Mouse (Mus musculus): Measurements from ENCODE around the gene Fam181a. TPM values are rescaled to one million over a fixed set of nuclear protein-coding genes. Genes with fewer than 3 reads are reported as not detected.
A peak's percentile ranks its signal among the peaks of the same experiment; 100 is the strongest.

Gene Fam181a
- polyA plus RNA-seq, 1 experiment from 2014 or later, result 4.0 TPM

- H3K36me3 ChIP-seq, result no peaks in the 10 kb centered on the region
- no peaks in the 10 kb centered on the region for H3K9me3 ChIP-seq
- peak overlapping the region; percentile 70 for H3K4me2 ChIP-seq (replicated peaks)
- peak overlapping the region; percentile 41 for H3K9ac ChIP-seq (replicated peaks)
- H3K4me1 ChIP-seq, result peaks cover 10% of the 10 kb centered on the region; the same call in 1 of the 2 replicates
- H3K27me3 ChIP-seq, result peaks cover 4% of the 10 kb centered on the region; the same call in 1 of the 2 replicates
- H3K27ac ChIP-seq (replicated peaks), result no peak overlapping the region
- peak; percentile 94 for ATAC-seq (replicated peaks)
- peak overlapping the region; percentile 45 for H3K4me3 ChIP-seq
- 8% methylated on average over 60 of the region's 60 CpGs for WGBS
Observed at GRCm38 (mm10) chr12:103325156-103325857, 14.5 kb downstream of the Fam181a start.

- Histone ChIP-seq H3K27me3 (peaks cover 4% of the 10 kb centered on the region; the same call in 1 of the 2 replicates), H3K27ac (replicated peaks) (no peak overlapping the region), H3K9ac (replicated peaks) (no peak overlapping the region), H3K4me2 (replicated peaks) (no peak overlapping the region), H3K4me1 (peaks cover 10% of the 10 kb centered on the region; the same call in 1 of the 2 replicates), H3K36me3 (no peaks in the 10 kb centered on the region), H3K4me3 (no peak overlapping the region), H3K9me3 (no peaks in the 10 kb centered on the region)
- no peak for ATAC-seq (replicated peaks)
- WGBS, result 81% methylated on average over 4 of the region's 4 CpGs
Observed at GRCm38 (mm10) chr12:103326569-103326968, 15.8 kb downstream of the Fam181a start.

GRCm38 (mm10) chr12:103327107-103327506 is 16.3 kb downstream of the Fam181a start:
- 43% methylated on average over 7 of the region's 7 CpGs for WGBS

GRCm38 (mm10) chr12:103328448-103329191 is 17.8 kb downstream of the Fam181a start:
- Histone ChIP-seq H3K4me2 (replicated peaks) (no peak overlapping the region), H3K4me3 (no peak overlapping the region), H3K27me3 (peaks cover 4% of the 10 kb centered on the region; the same call in 1 of the 2 replicates), H3K27ac (replicated peaks) (no peak overlapping the region), H3K9ac (replicated peaks) (no peak overlapping the region), H3K9me3 (no peaks in the 10 kb centered on the region), H3K36me3 (no peaks in the 10 kb centered on the region), H3K4me1 (peaks cover 10% of the 10 kb centered on the region; the same call in 1 of the 2 replicates)
- 62% methylated on average over 7 of the region's 7 CpGs for WGBS
- no peak for ATAC-seq (replicated peaks)

More at GRCm38 (mm10) chr12:103327107-103327506, 16.3 kb downstream of the Fam181a start:
- H3K4me1 ChIP-seq, result peaks cover 10% of the 10 kb centered on the region; the same call in 1 of the 2 replicates
- ATAC-seq (replicated peaks), result no peak
- H3K4me2 ChIP-seq (replicated peaks), result no peak overlapping the region
- H3K27me3 ChIP-seq, result peaks cover 4% of the 10 kb centered on the region; the same call in 1 of the 2 replicates
- no peak overlapping the region for H3K9ac ChIP-seq (replicated peaks)
- H3K27ac ChIP-seq (replicated peaks), result no peak overlapping the region
- no peaks in the 10 kb centered on the region for H3K36me3 ChIP-seq
- no peaks in the 10 kb centered on the region for H3K9me3 ChIP-seq
- no peak overlapping the region for H3K4me3 ChIP-seq

- H3K9ac ChIP-seq (replicated peaks), result no peak overlapping the region
- H3K4me3 ChIP-seq, result no peak overlapping the region
- H3K27ac ChIP-seq (replicated peaks), result no peak overlapping the region
- ATAC-seq (replicated peaks), result no peak
- 0 out of 2 replicates have a peak, but pooled peaks cover 4% of the 10 kb centered on the region for H3K4me1 ChIP-seq
- H3K9me3 ChIP-seq, result no peaks in the 10 kb centered on the region
- 69% methylated on average over 4 of the region's 4 CpGs for WGBS
- H3K27me3 ChIP-seq, result no peaks in the 10 kb centered on the region
- H3K4me2 ChIP-seq (replicated peaks), result no peak overlapping the region
- H3K36me3 ChIP-seq, result no peaks in the 10 kb centered on the region
Observed at GRCm38 (mm10) chr12:103331491-103331890, 20.7 kb downstream of the Fam181a start.

GRCm38 (mm10) chr12:103332879-103333278 is 22.1 kb downstream of the Fam181a start:
- Histone ChIP-seq H3K27me3 (no peaks in the 10 kb centered on the region), H3K4me3 (no peak overlapping the region), H3K4me2 (replicated peaks) (no peak overlapping the region), H3K9ac (replicated peaks) (no peak overlapping the region), H3K4me1 (0 out of 2 replicates have a peak, but pooled peaks cover 4% of the 10 kb centered on the region), H3K27ac (replicated peaks) (no peak overlapping the region), H3K36me3 (no peaks in the 10 kb centered on the region), H3K9me3 (no peaks in the 10 kb centered on the region)
- ATAC-seq (replicated peaks), result no peak
- WGBS, result 86% methylated on average over 2 of the region's 2 CpGs

GRCm38 (mm10) chr12:103333426-103333825 is 22.7 kb downstream of the Fam181a start:
- Histone ChIP-seq H3K27me3 (no peaks in the 10 kb centered on the region), H3K4me2 (replicated peaks) (no peak overlapping the region), H3K9me3 (no peaks in the 10 kb centered on the region), H3K36me3 (no peaks in the 10 kb centered on the region), H3K4me1 (0 out of 2 replicates have a peak, but pooled peaks cover 4% of the 10 kb centered on the region), H3K9ac (replicated peaks) (no peak overlapping the region), H3K4me3 (no peak overlapping the region), H3K27ac (replicated peaks) (no peak overlapping the region)
- no peak for ATAC-seq (replicated peaks)
- 97% methylated on average over 15 of the region's 15 CpGs for WGBS

- Histone ChIP-seq H3K9ac (replicated peaks) (no peak overlapping the region), H3K9me3 (no peaks in the 10 kb centered on the region), H3K27me3 (no peaks in the 10 kb centered on the region), H3K4me2 (replicated peaks) (no peak overlapping the region), H3K27ac (replicated peaks) (no peak overlapping the region), H3K4me3 (no peak overlapping the region), H3K4me1 (no peaks in the 10 kb centered on the region), H3K36me3 (no peaks in the 10 kb centered on the region)
- ATAC-seq (replicated peaks), result no peak
- WGBS, result 71% methylated on average over 3 of the region's 3 CpGs
Observed at GRCm38 (mm10) chr12:103336766-103337165, 26.0 kb downstream of the Fam181a start.

- no peak overlapping the region for H3K27ac ChIP-seq (replicated peaks)
- H3K27me3 ChIP-seq, result no peaks in the 10 kb centered on the region
- no peak overlapping the region for H3K9ac ChIP-seq (replicated peaks)
- WGBS, result 78% methylated on average over 14 of the region's 14 CpGs
- H3K4me2 ChIP-seq (replicated peaks), result no peak overlapping the region
- H3K4me3 ChIP-seq, result no peak overlapping the region
- H3K9me3 ChIP-seq, result no peaks in the 10 kb centered on the region
- H3K36me3 ChIP-seq, result no peaks in the 10 kb centered on the region
- no peaks in the 10 kb centered on the region for H3K4me1 ChIP-seq
- no peak for ATAC-seq (replicated peaks)
Observed at GRCm38 (mm10) chr12:103338162-103338798, 27.5 kb downstream of the Fam181a start.

GRCm38 (mm10) chr12:103341212-103341611 is 30.4 kb downstream of the Fam181a start:
- 84% methylated on average over 5 of the region's 5 CpGs for WGBS

GRCm38 (mm10) chr12:103343456-103343855 is 32.7 kb downstream of the Fam181a start:
- Histone ChIP-seq H3K36me3 (no peaks in the 10 kb centered on the region), H3K9me3 (no peaks in the 10 kb centered on the region), H3K4me2 (replicated peaks) (no peak overlapping the region), H3K4me3 (no peak overlapping the region), H3K9ac (replicated peaks) (no peak overlapping the region), H3K27ac (replicated peaks) (no peak overlapping the region), H3K4me1 (no peaks in the 10 kb centered on the region), H3K27me3 (no peaks in the 10 kb centered on the region)
- WGBS, result 80% methylated on average over 8 of the region's 8 CpGs
- no peak for ATAC-seq (replicated peaks)

More at GRCm38 (mm10) chr12:103341212-103341611, 30.4 kb downstream of the Fam181a start:
- Histone ChIP-seq H3K4me1 (no peaks in the 10 kb centered on the region), H3K9ac (replicated peaks) (no peak overlapping the region), H3K36me3 (no peaks in the 10 kb centered on the region), H3K4me2 (replicated peaks) (no peak overlapping the region), H3K27me3 (no peaks in the 10 kb centered on the region), H3K27ac (replicated peaks) (no peak overlapping the region), H3K4me3 (no peak overlapping the region), H3K9me3 (no peaks in the 10 kb centered on the region)
- no peak for ATAC-seq (replicated peaks)

GRCm38 (mm10) chr12:103344934-103345333 is 34.2 kb downstream of the Fam181a start:
- no peaks in the 10 kb centered on the region for H3K4me1 ChIP-seq
- 87% methylated on average over 7 of the region's 7 CpGs for WGBS
- no peaks in the 10 kb centered on the region for H3K9me3 ChIP-seq
- H3K36me3 ChIP-seq, result no peaks in the 10 kb centered on the region
- H3K9ac ChIP-seq (replicated peaks), result no peak overlapping the region
- H3K4me2 ChIP-seq (replicated peaks), result no peak overlapping the region
- no peak overlapping the region for H3K4me3 ChIP-seq
- no peak overlapping the region for H3K27ac ChIP-seq (replicated peaks)
- no peak for ATAC-seq (replicated peaks)
- H3K27me3 ChIP-seq, result no peaks in the 10 kb centered on the region

Data from forebrain, embryonic 15.5 days (tissue).